Mouse (Mus musculus): Measurements from ENCODE around the gene Phldb3. TPM values are rescaled to one million over a fixed set of nuclear protein-coding genes. Genes with fewer than 3 reads are reported as not detected.
A peak's percentile ranks its signal among the peaks of the same experiment; 100 is the strongest.

Gene Phldb3
- polyA plus RNA-seq, 1 experiment from 2014 or later = not detected

DNA sequence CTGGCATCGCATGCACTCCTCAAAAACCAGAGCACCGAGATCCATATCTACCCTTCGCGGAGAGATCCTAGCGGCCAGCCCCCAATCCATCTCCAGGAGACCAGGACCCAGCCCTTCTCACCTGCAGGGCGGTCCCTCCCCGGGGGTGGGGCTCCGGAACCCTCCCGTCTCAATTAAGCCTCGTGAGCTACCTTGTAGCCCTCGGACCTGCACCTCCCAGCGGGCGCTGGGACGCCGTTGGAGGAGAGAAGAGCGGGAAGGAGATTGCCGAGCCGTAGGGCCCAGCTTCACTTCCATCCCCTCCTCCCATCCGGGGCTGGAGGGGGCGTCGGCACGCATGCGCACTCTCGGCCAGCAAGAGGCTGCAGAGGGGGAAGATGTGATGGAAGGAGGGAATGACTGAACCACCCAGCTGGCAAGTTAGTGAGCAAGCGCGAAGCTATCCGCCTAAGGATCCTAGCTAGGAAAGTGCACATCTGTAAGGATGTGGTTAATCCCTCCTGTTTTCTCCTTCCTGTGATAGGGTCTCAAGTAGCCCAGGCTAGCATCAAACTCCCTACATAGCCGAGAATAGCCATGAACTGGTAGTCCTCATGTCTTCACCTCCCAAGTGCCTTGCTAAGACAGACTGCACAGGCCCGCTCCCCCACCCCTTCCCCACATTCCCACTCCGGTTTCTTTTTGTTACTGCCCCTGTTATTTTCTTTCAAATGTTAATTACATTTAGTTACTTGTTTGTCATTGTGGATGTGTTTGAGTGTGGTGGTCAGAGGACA lies 23.0 kb upstream of the Phldb3 start, which contains the start of the genes Ethe1 and Zfp575:
TSS of gene Ethe1 (plus strand) at position 214 of the 776 bp plus-strand sequence.
TSS of gene Zfp575 (minus strand) at position 312 of the 776 bp plus-strand sequence.
- WGBS = 9% methylated on average over 30 of the region's 30 CpGs
- peaks cover 2 to 7% of the 10 kb centered on the region in 2 experiments; a peak in 3 of 4 replicates for H3K4me1 ChIP-seq (ENCODE audit: control insufficient read depth in 2 of 2, insufficient read depth in 2 of 2, low read length in 2 of 2)
- H3K9me3 ChIP-seq (ENCODE audit: control insufficient read depth, low read length) = no peaks in the 10 kb centered on the region

DNA sequence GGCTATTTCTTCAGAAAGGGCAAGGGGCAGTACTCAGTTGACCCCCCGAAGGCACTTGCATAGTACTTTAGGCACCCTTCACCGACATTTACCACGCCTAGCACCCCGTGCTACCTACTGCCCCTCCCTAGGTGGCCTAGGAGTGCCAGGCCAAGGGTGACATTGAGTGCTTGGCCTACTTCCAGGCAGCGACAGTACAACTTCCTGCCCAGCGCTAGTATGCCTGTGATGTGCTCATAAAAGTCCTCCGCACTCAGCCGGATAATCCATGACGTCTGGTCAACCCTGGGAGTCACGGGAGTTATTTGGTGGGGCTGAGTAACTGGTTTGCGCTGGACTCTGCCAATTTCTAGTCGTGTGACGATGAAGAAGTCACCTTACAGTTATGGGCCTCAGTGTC lies 22.2 kb upstream of the Phldb3 start:
- Histone ChIP-seq H3K4me3 (ENCODE audit: control insufficient read depth in 1 of 2, insufficient read depth in 1 of 2, low read depth in 1 of 2, low read length in 2 of 2) (no peak overlapping the region), H3K4me1 (ENCODE audit: control insufficient read depth in 2 of 2, insufficient read depth in 2 of 2, low read length in 2 of 2) (peaks cover 2 to 7% of the 10 kb centered on the region in 2 experiments; a peak in 3 of 4 replicates), H3K4me2 (ENCODE audit: low read length) (no peak overlapping the region), H3K27ac (replicated peaks in 1 of 2; ENCODE audit: control insufficient read depth in 1 of 2, insufficient read depth in 1 of 2, low read depth in 2 of 2, low read length in 2 of 2) (no peak overlapping the region), H3K36me3 (ENCODE audit: control insufficient read depth, insufficient read depth, low read length) (no peaks in the 10 kb centered on the region), H3K27me3 (ENCODE audit: control insufficient read depth, insufficient read depth, low read length) (peaks cover 37% of the 10 kb centered on the region), H3K9ac (ENCODE audit: low read length) (no peak overlapping the region), H3K9me3 (ENCODE audit: control insufficient read depth, low read length) (no peaks in the 10 kb centered on the region)
- ATAC-seq (ENCODE audit: insufficient number of reproducible peaks, insufficient read depth, low FRiP score, low read depth) = no peak
- WGBS = 70% methylated on average over 13 of the region's 13 CpGs

More for the DNA sequence above, 23.0 kb upstream of the Phldb3 start, which contains the start of the genes Ethe1 and Zfp575:
- peak within 1 kb of the TSS; percentile 56; the same call in 1 of the 2 replicates for H3K9ac ChIP-seq (ENCODE audit: low read length)
- peaks cover 37% of the 10 kb centered on the region for H3K27me3 ChIP-seq (ENCODE audit: control insufficient read depth, insufficient read depth, low read length)
- no peaks in the 10 kb centered on the region for H3K36me3 ChIP-seq (ENCODE audit: control insufficient read depth, insufficient read depth, low read length)
- ATAC-seq (ENCODE audit: insufficient number of reproducible peaks, insufficient read depth, low FRiP score, low read depth) = no peak
- peak within 1 kb of the TSS; percentile 69 for H3K4me2 ChIP-seq (ENCODE audit: low read length)
- H3K4me3 ChIP-seq (ENCODE audit: control insufficient read depth in 1 of 2, insufficient read depth in 1 of 2, low read depth in 1 of 2, low read length in 2 of 2) = peak within 1 kb of the TSS; percentile 47 to 55
- no peak within 1 kb of the TSS for H3K27ac ChIP-seq (replicated peaks in 1 of 2; ENCODE audit: control insufficient read depth in 1 of 2, insufficient read depth in 1 of 2, low read depth in 2 of 2, low read length in 2 of 2)

DNA sequence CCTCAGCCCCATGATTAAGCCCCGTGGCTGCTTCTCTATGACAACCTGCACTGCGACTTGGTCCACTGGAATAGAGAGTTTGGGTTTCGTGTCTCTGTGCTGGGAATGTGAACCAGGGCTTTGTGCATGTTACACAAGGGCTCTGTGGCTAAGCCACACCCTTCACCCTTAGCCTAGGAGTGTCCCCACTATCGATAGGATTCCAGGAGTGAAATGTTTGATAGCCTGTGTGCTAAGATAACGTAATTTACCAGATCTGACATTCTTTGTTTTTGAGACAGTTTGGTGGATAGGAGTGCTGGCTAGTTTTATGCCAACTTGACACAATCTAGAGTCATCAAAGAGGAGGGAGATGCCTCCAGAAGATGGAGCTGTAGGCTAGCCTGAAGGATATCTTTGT lies 18.8 kb upstream of the Phldb3 start:
- Histone ChIP-seq H3K36me3 (ENCODE audit: control insufficient read depth, insufficient read depth, low read length) (no peaks in the 10 kb centered on the region), H3K27me3 (ENCODE audit: control insufficient read depth, insufficient read depth, low read length) (peaks cover 11% of the 10 kb centered on the region), H3K9ac (ENCODE audit: low read length) (no peak overlapping the region), H3K27ac (replicated peaks in 1 of 2; ENCODE audit: control insufficient read depth in 1 of 2, insufficient read depth in 1 of 2, low read depth in 2 of 2, low read length in 2 of 2) (no peak overlapping the region), H3K4me2 (ENCODE audit: low read length) (no peak overlapping the region), H3K4me3 (ENCODE audit: control insufficient read depth in 1 of 2, insufficient read depth in 1 of 2, low read depth in 1 of 2, low read length in 2 of 2) (no peak overlapping the region), H3K4me1 (ENCODE audit: control insufficient read depth in 2 of 2, insufficient read depth in 2 of 2, low read length in 2 of 2) (peaks cover 6 to 10% of the 10 kb centered on the region in 2 experiments; a peak in 3 of 4 replicates), H3K9me3 (ENCODE audit: control insufficient read depth, low read length) (no peaks in the 10 kb centered on the region)
- ATAC-seq (ENCODE audit: insufficient number of reproducible peaks, insufficient read depth, low FRiP score, low read depth) = no peak
- WGBS = 62% methylated on average over 5 of the region's 5 CpGs

DNA sequence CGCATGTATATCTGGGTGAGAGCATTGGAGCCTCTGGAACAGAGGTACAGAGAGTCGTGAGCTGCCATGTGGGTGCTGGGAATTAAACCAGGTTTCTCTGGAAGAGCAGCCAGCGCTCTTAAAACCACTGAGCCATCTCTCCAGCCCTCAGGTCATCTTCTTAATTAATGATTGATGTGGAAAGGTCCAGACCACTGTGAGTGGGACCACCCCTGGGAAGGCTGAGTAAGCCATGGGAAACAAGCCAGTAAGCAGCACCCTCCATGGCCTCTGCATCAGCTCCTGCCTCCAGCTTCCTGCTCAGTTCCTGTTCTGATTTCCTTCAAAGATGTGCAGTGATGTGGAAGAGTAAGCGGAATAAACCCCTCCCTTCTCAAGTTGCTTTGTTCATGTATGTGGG lies 18.4 kb upstream of the Phldb3 start:
- Histone ChIP-seq H3K4me3 (ENCODE audit: control insufficient read depth in 1 of 2, insufficient read depth in 1 of 2, low read depth in 1 of 2, low read length in 2 of 2) (no peak overlapping the region), H3K27me3 (ENCODE audit: control insufficient read depth, insufficient read depth, low read length) (peaks cover 8% of the 10 kb centered on the region), H3K27ac (replicated peaks in 1 of 2; ENCODE audit: control insufficient read depth in 1 of 2, insufficient read depth in 1 of 2, low read depth in 2 of 2, low read length in 2 of 2) (no peak overlapping the region), H3K9me3 (ENCODE audit: control insufficient read depth, low read length) (no peaks in the 10 kb centered on the region), H3K4me1 (ENCODE audit: control insufficient read depth in 2 of 2, insufficient read depth in 2 of 2, low read length in 2 of 2) (peaks cover 6 to 10% of the 10 kb centered on the region in 2 experiments; a peak in 3 of 4 replicates), H3K36me3 (ENCODE audit: control insufficient read depth, insufficient read depth, low read length) (no peaks in the 10 kb centered on the region), H3K9ac (ENCODE audit: low read length) (no peak overlapping the region), H3K4me2 (ENCODE audit: low read length) (no peak overlapping the region)
- WGBS = 65% methylated on average over 4 of the region's 4 CpGs
- no peak for ATAC-seq (ENCODE audit: insufficient number of reproducible peaks, insufficient read depth, low FRiP score, low read depth)

DNA sequence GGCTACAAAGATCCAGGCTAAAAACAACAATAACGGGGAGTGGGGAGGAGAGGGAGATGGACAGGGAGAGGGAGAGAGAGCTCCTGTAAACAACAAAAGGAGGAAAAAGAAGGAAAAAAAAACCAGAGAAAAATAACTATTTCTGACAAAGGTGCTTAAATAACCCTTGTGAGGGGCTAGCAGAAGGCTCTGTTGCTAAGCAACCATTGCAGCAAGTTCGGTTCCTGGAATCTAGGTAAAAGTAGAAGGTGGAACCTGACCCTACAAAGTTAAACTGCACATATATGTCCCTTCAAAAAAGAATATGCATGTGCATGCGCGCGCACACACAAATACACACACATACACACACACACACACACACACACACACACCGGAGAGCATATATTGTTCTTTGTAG lies 17.8 kb upstream of the Phldb3 start:
- 81% methylated on average over 6 of the region's 6 CpGs for WGBS
- H3K4me1 ChIP-seq (ENCODE audit: control insufficient read depth in 2 of 2, insufficient read depth in 2 of 2, low read length in 2 of 2) = peaks cover 5 to 6% of the 10 kb centered on the region in 2 experiments; a peak in 3 of 4 replicates
- no peak overlapping the region for H3K27ac ChIP-seq (replicated peaks in 1 of 2; ENCODE audit: control insufficient read depth in 1 of 2, insufficient read depth in 1 of 2, low read depth in 2 of 2, low read length in 2 of 2)
- H3K36me3 ChIP-seq (ENCODE audit: control insufficient read depth, insufficient read depth, low read length) = no peaks in the 10 kb centered on the region
- no peaks in the 10 kb centered on the region for H3K9me3 ChIP-seq (ENCODE audit: control insufficient read depth, low read length)
- no peak overlapping the region for H3K4me2 ChIP-seq (ENCODE audit: low read length)
- H3K27me3 ChIP-seq (ENCODE audit: control insufficient read depth, insufficient read depth, low read length) = peaks cover 1% of the 10 kb centered on the region
- ATAC-seq (ENCODE audit: insufficient number of reproducible peaks, insufficient read depth, low FRiP score, low read depth) = no peak
- no peak overlapping the region for H3K9ac ChIP-seq (ENCODE audit: low read length)
- H3K4me3 ChIP-seq (ENCODE audit: control insufficient read depth in 1 of 2, insufficient read depth in 1 of 2, low read depth in 1 of 2, low read length in 2 of 2) = no peak overlapping the region

DNA sequence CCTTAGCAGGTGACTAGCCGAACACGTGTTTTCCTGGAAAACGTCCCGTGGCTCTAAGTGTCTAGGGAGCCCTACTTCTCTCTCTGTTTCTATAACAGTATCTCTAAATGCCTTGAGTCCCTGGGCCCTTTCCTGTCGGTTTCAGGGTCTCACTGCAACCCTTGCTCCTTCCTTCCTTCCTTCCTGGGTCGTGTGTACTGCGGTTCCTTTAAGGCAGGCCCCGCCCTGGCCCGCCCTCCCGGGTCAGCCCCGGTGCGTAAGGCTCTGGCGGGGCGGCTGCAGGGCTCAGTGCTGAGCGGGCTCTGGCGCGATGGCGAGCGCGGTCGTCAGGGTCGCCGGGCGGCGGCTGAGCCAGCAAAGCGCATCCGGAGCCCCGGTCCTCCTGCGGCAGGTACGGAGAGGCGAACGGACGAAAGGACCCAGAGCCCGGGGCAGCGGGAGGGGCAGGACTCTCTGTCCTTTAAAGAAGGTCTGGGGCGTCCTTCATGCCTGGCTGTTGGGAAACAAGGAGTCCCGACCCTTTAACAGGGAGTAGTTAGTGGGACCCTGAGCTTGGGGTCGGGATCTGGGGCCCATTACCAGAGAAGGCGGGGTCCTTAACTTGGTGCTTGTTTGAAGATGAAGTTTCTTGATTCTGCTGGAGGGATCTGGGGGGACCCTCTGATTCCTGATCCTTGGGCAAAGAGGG lies 16.8 kb upstream of the Phldb3 start:
- peak overlapping the region; percentile 57 to 73 for H3K4me3 ChIP-seq (ENCODE audit: control insufficient read depth in 1 of 2, insufficient read depth in 1 of 2, low read depth in 1 of 2, low read length in 2 of 2)
- H3K27me3 ChIP-seq (ENCODE audit: control insufficient read depth, insufficient read depth, low read length) = no peaks in the 10 kb centered on the region
- peaks cover 3 to 4% of the 10 kb centered on the region in 2 experiments; a peak in 2 of 4 replicates for H3K4me1 ChIP-seq (ENCODE audit: control insufficient read depth in 2 of 2, insufficient read depth in 2 of 2, low read length in 2 of 2)
- peak overlapping the region; percentile 73 for H3K4me2 ChIP-seq (ENCODE audit: low read length)
- H3K27ac ChIP-seq (replicated peaks in 1 of 2; ENCODE audit: control insufficient read depth in 1 of 2, insufficient read depth in 1 of 2, low read depth in 2 of 2, low read length in 2 of 2) = no peak overlapping the region
- peak overlapping the region; percentile 70 for H3K9ac ChIP-seq (ENCODE audit: low read length)
- ATAC-seq (ENCODE audit: insufficient number of reproducible peaks, insufficient read depth, low FRiP score, low read depth) = peak; percentile 81
- H3K36me3 ChIP-seq (ENCODE audit: control insufficient read depth, insufficient read depth, low read length) = no peaks in the 10 kb centered on the region
- no peaks in the 10 kb centered on the region for H3K9me3 ChIP-seq (ENCODE audit: control insufficient read depth, low read length)
- 2% methylated on average over 39 of the region's 39 CpGs for WGBS

DNA sequence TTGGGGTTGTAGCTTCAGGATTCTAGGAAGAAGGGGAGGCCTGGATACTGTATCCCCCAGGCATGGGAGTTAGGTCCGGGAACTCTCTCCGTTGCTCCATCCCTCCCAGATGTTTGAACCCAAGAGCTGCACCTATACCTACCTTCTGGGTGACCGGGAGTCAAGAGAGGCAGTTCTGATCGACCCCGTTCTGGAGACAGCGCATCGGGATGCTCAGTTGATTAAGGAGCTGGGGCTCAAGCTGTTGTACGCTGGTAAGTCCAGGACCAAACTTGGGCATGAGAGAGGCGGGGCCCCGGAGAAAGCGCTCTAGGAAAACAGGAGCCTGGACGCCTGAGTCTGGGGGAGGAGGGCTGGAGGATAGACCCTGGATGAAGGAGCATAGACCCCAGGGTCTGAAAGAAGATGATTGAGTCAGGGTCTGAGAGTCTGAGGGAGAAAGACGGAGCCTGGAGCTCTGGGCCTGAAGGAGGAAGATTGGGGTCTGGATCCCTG lies 16.2 kb upstream of the Phldb3 start:
- H3K27ac ChIP-seq (replicated peaks in 1 of 2; ENCODE audit: control insufficient read depth in 1 of 2, insufficient read depth in 1 of 2, low read depth in 2 of 2, low read length in 2 of 2) = no peak overlapping the region
- H3K9ac ChIP-seq (ENCODE audit: low read length) = peak overlapping the region; percentile 70
- peak overlapping the region; percentile 57 to 73 for H3K4me3 ChIP-seq (ENCODE audit: control insufficient read depth in 1 of 2, insufficient read depth in 1 of 2, low read depth in 1 of 2, low read length in 2 of 2)
- ATAC-seq (ENCODE audit: insufficient number of reproducible peaks, insufficient read depth, low FRiP score, low read depth) = no peak
- no peaks in the 10 kb centered on the region for H3K27me3 ChIP-seq (ENCODE audit: control insufficient read depth, insufficient read depth, low read length)
- H3K4me2 ChIP-seq (ENCODE audit: low read length) = peak overlapping the region; percentile 73
- H3K4me1 ChIP-seq (ENCODE audit: control insufficient read depth in 2 of 2, insufficient read depth in 2 of 2, low read length in 2 of 2) = peaks cover 3 to 4% of the 10 kb centered on the region in 2 experiments; a peak in 2 of 4 replicates
- H3K36me3 ChIP-seq (ENCODE audit: control insufficient read depth, insufficient read depth, low read length) = no peaks in the 10 kb centered on the region
- 4% methylated on average over 13 of the region's 13 CpGs for WGBS
- H3K9me3 ChIP-seq (ENCODE audit: control insufficient read depth, low read length) = no peaks in the 10 kb centered on the region
